Mouse (Mus musculus) kidney, adult 8-10 months (tissue): Measurements from ENCODE around the gene Bud23.
"Not testable (repeated sequence)": the region's sequence is repeated elsewhere in the genome, so short reads cannot be mapped to it uniquely, and the experiment has no call there.

Source experiments
- DNase-seq, 2 experiments: peaks; one replicate each; pipeline ENCODE4 v3.0.0; 2022

The Bud23 gene

DNA sequence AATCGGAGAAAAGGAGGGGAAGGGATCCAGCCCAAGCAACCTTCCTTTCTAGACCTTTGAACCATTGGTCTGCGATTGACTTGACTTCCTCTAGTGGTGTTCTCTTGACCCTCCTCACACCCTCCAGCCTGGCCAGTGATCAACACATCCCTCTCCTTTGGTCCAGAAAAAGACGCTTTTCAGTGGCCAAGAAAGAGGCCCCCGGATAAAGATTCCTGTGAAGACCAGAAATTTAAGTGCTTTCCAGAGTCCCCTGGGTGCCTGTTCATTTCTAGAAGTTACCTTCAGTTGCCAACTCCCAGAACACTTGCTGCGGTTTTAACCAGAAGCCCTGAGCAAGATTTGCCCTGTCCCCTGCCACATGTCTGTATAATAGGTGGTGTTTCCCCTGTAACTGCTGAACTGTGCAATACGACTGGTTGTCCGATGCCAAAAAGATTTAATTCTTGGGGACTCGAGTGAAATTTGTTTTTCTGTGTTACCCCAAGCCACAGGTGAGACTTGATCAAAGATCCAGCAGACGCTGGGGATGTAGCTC is at the start of gene Bud23:
Gene Bud23 (minus strand): TSS at position 51 of the 538 bp plus-strand sequence.
- not testable (repeated sequence) for DNase-seq

- DNase-seq: peak; percentile 65 to 72
These were observed 49.0 kb upstream of the Bud23 start for GRCm38 (mm10) chr5:135113782-135114181.

DNA sequence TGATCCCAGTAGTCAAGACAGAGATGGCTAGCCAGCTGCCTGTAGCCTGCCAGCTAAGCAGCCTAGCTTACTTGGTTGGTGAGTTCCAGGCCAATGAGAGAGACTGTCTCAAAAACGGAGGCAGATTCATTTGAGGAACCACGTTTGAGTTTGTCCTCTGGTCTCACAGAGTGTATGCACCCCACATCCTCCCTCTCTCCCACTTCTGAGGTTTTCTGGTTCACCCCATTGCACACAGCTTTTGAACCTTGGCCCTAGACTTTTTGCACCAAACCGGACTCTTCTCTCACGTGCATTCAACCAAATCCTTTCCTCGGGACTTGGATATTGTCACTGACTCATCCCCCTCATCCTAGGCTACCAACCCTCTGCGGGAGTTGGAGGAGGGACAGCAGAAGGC is 45.2 kb upstream of the Bud23 start:
- peak; percentile 68 to 83 for DNase-seq

GRCm38 (mm10) chr5:135109426-135109825 is 44.7 kb upstream of the Bud23 start:
- DNase-seq: peak; percentile 27 to 61

GRCm38 (mm10) chr5:135109017-135109416 is 44.3 kb upstream of the Bud23 start:
- DNase-seq: peak; percentile 49 to 59

- peak; percentile 93 to 95 for DNase-seq
These were observed 43.1 kb upstream of the Bud23 start for GRCm38 (mm10) chr5:135107521-135108501.

GRCm38 (mm10) chr5:135106758-135107256 is 42.0 kb upstream of the Bud23 start:
- peak; percentile 96 for DNase-seq

GRCm38 (mm10) chr5:135103999-135104660 is 39.4 kb upstream of the Bud23 start:
- peak in 1 of 2 experiments; percentile 39 for DNase-seq

- no peak for DNase-seq
These were observed 36.2 kb upstream of the Bud23 start for GRCm38 (mm10) chr5:135100981-135101380.

DNA sequence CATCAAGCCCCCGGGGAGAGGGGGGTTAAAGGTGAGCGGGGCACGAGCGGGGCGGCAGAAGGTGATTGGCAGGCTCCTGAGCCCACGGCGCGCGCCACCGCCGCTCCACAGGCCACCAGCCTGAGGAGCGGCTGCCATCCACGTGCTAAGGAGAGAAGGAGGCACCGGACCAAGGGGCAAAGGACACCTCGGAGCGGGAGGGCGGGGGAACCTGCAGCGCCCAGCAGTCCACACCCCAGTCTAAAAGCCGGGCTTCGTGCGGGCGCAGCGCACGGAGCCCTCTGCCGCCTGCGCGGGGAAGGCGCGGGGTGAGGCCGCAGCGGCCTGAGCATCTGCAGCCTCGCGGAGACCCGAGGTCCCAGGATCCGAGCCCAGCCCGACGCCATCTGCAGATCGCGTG is 24.9 kb upstream of the Bud23 start, which contains the start of gene Mlxipl:
Gene Mlxipl (plus strand): TSS at position 238 of the 400 bp plus-strand sequence.
- DNase-seq: peak; percentile 76 to 79

GRCm38 (mm10) chr5:135086871-135087270 is 22.1 kb upstream of the Bud23 start:
- no peak for DNase-seq

GRCm38 (mm10) chr5:135080539-135080938 is 15.8 kb upstream of the Bud23 start:
- DNase-seq: peak; percentile 30 to 36

DNA sequence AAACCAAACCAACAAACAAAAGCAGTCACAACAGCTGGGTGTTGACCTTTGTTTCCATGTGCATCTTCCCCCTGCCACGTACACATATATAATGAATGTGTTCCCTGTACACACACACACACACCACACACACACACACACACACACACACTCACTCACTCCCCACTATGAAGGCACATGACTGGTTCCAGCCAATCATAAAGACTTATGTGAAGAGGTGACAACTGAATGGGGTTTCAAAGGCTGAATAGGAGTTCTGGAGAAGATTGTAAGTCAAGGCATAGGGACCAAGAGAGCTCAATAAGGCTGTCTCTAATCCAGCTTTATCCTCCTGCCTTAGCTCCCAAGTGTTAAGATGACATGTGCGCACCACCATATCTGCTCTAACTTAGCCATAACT is 14.8 kb upstream of the Bud23 start:
- no peak for DNase-seq

DNA sequence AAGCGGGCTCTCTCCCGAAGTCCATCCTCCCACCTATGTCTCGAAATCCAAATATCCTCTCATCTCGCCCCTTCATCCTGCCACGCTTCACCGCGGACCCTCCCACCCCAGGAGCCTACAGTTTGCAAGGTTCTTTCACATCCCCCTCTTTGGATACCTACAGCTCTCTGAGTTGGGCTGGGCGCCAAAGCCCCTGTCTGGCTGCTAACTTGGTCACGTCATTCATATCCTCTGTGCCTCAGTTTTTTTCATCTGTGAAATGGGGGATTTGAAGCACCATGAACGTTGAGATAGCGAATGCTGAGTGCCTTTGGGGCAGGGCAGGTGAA is 13.7 kb upstream of the Bud23 start:
- no peak for DNase-seq

DNA sequence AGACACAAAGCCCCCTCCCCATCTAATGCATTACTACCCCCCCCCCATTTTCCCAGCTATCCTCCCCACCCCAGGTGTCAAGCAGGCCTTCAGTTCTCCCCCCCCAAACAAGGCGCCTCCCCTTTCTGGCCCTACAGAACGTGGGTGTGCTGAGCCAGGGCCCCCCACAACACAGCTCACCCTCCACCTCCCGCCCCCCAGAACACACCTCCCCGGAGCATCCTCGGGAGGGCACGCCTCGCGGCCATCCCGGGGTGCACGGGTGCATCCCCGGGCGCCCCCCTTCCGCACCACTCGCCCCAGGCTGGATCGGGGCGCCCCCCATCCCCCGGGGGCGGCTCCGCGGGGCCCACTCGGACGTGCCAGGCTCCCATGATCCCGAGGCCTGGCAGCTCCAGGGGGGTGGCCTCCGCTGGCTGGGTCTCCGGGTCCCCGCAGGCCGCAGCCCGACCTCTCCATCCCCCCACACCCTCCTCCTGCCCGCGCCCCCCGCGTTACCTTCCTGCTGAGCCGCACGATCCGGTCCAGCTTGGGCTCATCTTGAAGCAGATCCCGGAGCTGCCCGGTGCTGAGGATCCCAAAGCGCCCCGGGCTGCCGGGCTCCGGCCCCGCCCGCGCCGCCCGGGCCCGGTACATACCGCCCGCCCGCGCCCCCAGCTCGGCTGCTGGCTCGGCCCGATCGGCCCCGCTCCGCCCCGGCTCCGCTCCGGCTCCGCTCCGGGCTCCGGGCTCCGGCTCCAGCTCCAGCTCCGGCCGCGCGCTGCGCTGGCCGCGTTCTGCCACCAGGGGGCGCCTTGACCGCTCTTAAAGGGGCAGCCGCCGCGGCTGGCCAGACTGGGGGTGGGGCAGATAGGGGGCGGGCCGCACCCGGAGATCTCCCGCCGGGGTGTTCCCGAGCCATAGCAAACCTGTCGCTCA is 13.1 kb upstream of the Bud23 start, which contains the start of gene Vps37d:
Gene Vps37d (minus strand): TSS at position 703 of the 918 bp plus-strand sequence.
- peak; percentile 85 to 93 for DNase-seq

GRCm38 (mm10) chr5:135076931-135077505 is 12.3 kb upstream of the Bud23 start:
- peak; percentile 67 to 74 for DNase-seq

DNA sequence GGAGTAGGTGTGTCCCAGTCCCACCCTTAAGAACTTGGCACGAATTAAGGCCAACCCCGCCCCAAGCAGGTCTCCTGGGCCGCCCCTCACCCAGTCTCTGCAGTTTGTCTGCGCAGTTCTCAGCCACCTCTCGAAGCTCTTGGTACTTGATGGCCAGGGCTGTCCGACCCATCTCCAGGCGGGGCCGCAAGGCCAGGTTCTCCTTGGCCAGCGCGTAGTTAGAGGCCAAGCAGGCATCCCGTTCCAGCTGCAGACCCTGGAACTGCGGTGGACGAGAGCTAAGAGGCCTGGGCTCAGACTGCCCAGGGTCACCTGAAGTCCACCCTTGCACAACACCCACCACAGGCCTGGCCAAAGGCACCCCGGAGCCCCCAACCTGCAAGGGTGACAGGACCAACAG is 11.6 kb upstream of the Bud23 start:
- DNase-seq: peak in 1 of 2 experiments; percentile 26

DNA sequence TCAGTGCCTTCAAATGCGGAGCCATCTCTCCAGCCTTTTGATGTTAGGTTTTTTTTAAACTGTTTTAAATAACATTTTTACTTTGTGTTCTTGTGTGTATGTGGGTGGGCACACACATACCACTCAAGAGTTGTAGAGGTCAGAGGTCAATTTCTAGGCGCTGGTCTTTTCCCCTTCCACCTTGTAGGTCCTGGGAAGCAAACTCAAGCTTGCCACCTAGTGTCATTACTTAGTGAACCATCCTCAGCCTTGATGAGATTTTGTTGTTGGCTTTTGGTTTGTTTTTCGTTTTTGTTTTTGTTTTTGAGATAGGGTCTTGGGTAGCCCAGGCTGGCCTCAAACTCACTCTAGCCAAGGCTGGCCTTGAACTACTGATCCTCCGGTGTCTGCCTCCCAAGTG is 10.9 kb upstream of the Bud23 start:
- no peak for DNase-seq

GRCm38 (mm10) chr5:135073349-135074150 is 8.8 kb upstream of the Bud23 start:
- no peak for DNase-seq

- no peak for DNase-seq
These were observed 8.0 kb upstream of the Bud23 start for GRCm38 (mm10) chr5:135072720-135073119.

GRCm38 (mm10) chr5:135072061-135072460 is 7.3 kb upstream of the Bud23 start:
- no peak for DNase-seq
